Mouse (Mus musculus) myocyte (in vitro differentiated cells): Measurements from ENCODE around the gene Tmem132d.

Experiments used
- CEBPB ChIP-seq: IDR thresholded peaks from 2 replicates; pipeline ENCODE4 v1.6.1; 2011; ENCODE audit warnings: mild to moderate bottlenecking, moderate library complexity; ENCODE audit not compliant: poor library complexity, insufficient read depth, severe bottlenecking
- E2F4 ChIP-seq: IDR thresholded peaks from one replicate; pipeline ENCODE4 v1.6.1; 2011; ENCODE audit warnings: mild to moderate bottlenecking, control low read depth, moderate library complexity; ENCODE audit not compliant: insufficient read depth
- MAX ChIP-seq: IDR thresholded peaks from one replicate; pipeline ENCODE4 v1.6.1; 2011; ENCODE audit warnings: low read depth, mild to moderate bottlenecking, control low read depth
- POLR2A ChIP-seq: IDR thresholded peaks from one replicate; pipeline ENCODE4 v1.6.1; 2011; ENCODE audit warnings: low read depth, mild to moderate bottlenecking, control low read depth, moderate library complexity; ENCODE audit not compliant: insufficient read length
- POLR2AphosphoS2 ChIP-seq: IDR thresholded peaks from one replicate; pipeline ENCODE4 v1.6.1; 2011; ENCODE audit warnings: low read depth, control low read depth; ENCODE audit not compliant: insufficient read length
- SRF ChIP-seq: IDR thresholded peaks from one replicate; pipeline ENCODE4 v1.6.1; 2011; ENCODE audit warnings: low read depth; ENCODE audit not compliant: control insufficient read depth, insufficient read length
- TCF12 ChIP-seq: IDR thresholded peaks from one replicate; pipeline ENCODE4 v1.6.1; 2011; ENCODE audit warnings: mild to moderate bottlenecking, control low read depth; ENCODE audit not compliant: poor library complexity, insufficient read depth, severe bottlenecking
- USF1 ChIP-seq: IDR thresholded peaks from one replicate; pipeline ENCODE4 v1.6.1; 2011; ENCODE audit warnings: low read depth, mild to moderate bottlenecking, control low read depth, moderate library complexity

DNA sequence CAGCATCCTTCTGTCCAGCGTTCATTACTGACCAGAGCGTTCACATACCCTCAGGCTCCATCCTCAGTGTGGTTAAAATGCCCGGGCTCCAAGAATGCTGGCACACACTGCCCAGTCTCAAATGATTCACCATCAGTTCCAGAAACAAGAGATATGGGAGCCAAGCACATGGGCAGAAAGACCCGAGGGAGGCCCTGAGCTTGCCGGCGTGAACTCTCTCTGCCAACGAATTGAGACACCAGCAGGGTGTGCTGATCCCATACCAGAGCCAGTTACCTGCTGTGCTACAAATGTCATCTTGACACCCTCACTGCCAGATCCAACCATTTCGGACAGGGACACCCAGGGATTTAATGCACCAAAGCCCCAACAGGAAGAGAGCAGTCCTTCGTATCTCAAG lies 25.3 kb downstream of the Tmem132d start:
- TF ChIP-seq USF1 (no peak), POLR2A (no peak), E2F4 (no peak), POLR2AphosphoS2 (no peak), TCF12 (no peak), CEBPB (no peak), SRF (no peak), MAX (no peak)
